Mouse (Mus musculus): ENCODE data around the gene Gm3233. TPM values are rescaled to one million over a fixed set of nuclear protein-coding genes. Genes with fewer than 3 reads are reported as not detected.
"Not testable (repeated sequence)": the region's sequence is repeated elsewhere in the genome, so short reads cannot be mapped to it uniquely, and the experiment has no call there.

Gene Gm3233
- polyA plus RNA-seq, 1 experiment from 2014 or later = not detected

GRCm38 (mm10) chr10:77771225-77771624 lies 11.7 kb upstream of the Gm3233 start, which contains the start of gene Gm3238:
Gene Gm3238 (minus strand): TSS chr10:77771325.
- not testable (repeated sequence) for H3K9ac ChIP-seq; H3K4me1 ChIP-seq; H3K9me3 ChIP-seq; H3K36me3 ChIP-seq; H3K27ac ChIP-seq; ATAC-seq (ENCODE audit: insufficient read depth, low FRiP score, low read depth); H3K4me2 ChIP-seq; H3K4me3 ChIP-seq (replicated peaks); H3K27me3 ChIP-seq (replicated peaks)
- 75% methylated on average over 1 of the region's 1 CpGs for WGBS

GRCm38 (mm10) chr10:77769727-77770126 lies 10.2 kb upstream of the Gm3233 start:
- no peaks in the 10 kb centered on the region for H3K36me3 ChIP-seq
- H3K27ac ChIP-seq = no peak overlapping the region
- H3K4me3 ChIP-seq (replicated peaks) = no peak overlapping the region
- no peaks in the 10 kb centered on the region for H3K9me3 ChIP-seq
- H3K27me3 ChIP-seq (replicated peaks) = no peaks in the 10 kb centered on the region
- WGBS = 74% methylated on average over 1 of the region's 1 CpGs
- ATAC-seq (ENCODE audit: insufficient read depth, low FRiP score, low read depth) = no peak
- no peak overlapping the region for H3K9ac ChIP-seq
- H3K4me1 ChIP-seq = no peaks in the 10 kb centered on the region
- no peak overlapping the region for H3K4me2 ChIP-seq

GRCm38 (mm10) chr10:77753448-77753847 lies 6.0 kb downstream of the Gm3233 start:
- Histone ChIP-seq H3K27ac (no peak overlapping the region), H3K36me3 (no peaks in the 10 kb centered on the region), H3K9ac (no peak overlapping the region), H3K4me3 (replicated peaks) (no peak overlapping the region), H3K4me2 (no peak overlapping the region), H3K27me3 (replicated peaks) (no peaks in the 10 kb centered on the region), H3K4me1 (no peaks in the 10 kb centered on the region), H3K9me3 (no peaks in the 10 kb centered on the region)
- no peak for ATAC-seq (ENCODE audit: insufficient read depth, low FRiP score, low read depth)

GRCm38 (mm10) chr10:77752312-77752711 lies 7.2 kb downstream of the Gm3233 start:
- H3K36me3 ChIP-seq; H3K4me1 ChIP-seq; H3K4me3 ChIP-seq (replicated peaks); H3K27me3 ChIP-seq (replicated peaks); H3K27ac ChIP-seq; ATAC-seq (ENCODE audit: insufficient read depth, low FRiP score, low read depth); H3K9me3 ChIP-seq; H3K9ac ChIP-seq; H3K4me2 ChIP-seq: not testable (repeated sequence)
- WGBS = 46% methylated on average over 3 of the region's 3 CpGs

- not testable (repeated sequence) for H3K4me1 ChIP-seq; H3K9ac ChIP-seq; ATAC-seq (ENCODE audit: insufficient read depth, low FRiP score, low read depth); H3K27me3 ChIP-seq (replicated peaks); H3K4me2 ChIP-seq; H3K27ac ChIP-seq; H3K9me3 ChIP-seq; H3K4me3 ChIP-seq (replicated peaks); H3K36me3 ChIP-seq
- 62% methylated on average over 1 of the region's 1 CpGs for WGBS
Measured at GRCm38 (mm10) chr10:77751254-77751653, 8.2 kb downstream of the Gm3233 start, which contains the start of gene Gm9736. Gene Gm9736 (minus strand): TSS chr10:77751354.

- not testable (repeated sequence) for ATAC-seq (ENCODE audit: insufficient read depth, low FRiP score, low read depth)
- WGBS = 80% methylated on average over 1 of the region's 1 CpGs
Measured at GRCm38 (mm10) chr10:77750686-77751085, 8.8 kb downstream of the Gm3233 start.

GRCm38 (mm10) chr10:77741924-77742688 lies 17.4 kb downstream of the Gm3233 start, which contains the start of gene Gm18596:
Gene Gm18596 (minus strand): TSS chr10:77742638.
- not testable (repeated sequence) for H3K9me3 ChIP-seq; H3K9ac ChIP-seq; H3K4me3 ChIP-seq (replicated peaks); H3K36me3 ChIP-seq; H3K4me2 ChIP-seq; ATAC-seq (ENCODE audit: insufficient read depth, low FRiP score, low read depth); H3K4me1 ChIP-seq; H3K27ac ChIP-seq; H3K27me3 ChIP-seq (replicated peaks)
- WGBS = 53% methylated on average over 5 of the region's 5 CpGs

More at GRCm38 (mm10) chr10:77750686-77751085, 8.8 kb downstream of the Gm3233 start:
- not testable (repeated sequence) for H3K36me3 ChIP-seq; H3K9ac ChIP-seq; H3K4me1 ChIP-seq; H3K9me3 ChIP-seq; H3K27me3 ChIP-seq (replicated peaks); H3K4me3 ChIP-seq (replicated peaks); H3K4me2 ChIP-seq; H3K27ac ChIP-seq

GRCm38 (mm10) chr10:77738929-77739328 lies 20.6 kb downstream of the Gm3233 start:
- Histone ChIP-seq H3K4me2 (no peak overlapping the region), H3K4me1 (no peaks in the 10 kb centered on the region), H3K36me3 (no peaks in the 10 kb centered on the region), H3K9me3 (no peaks in the 10 kb centered on the region), H3K27ac (no peak overlapping the region), H3K9ac (no peak overlapping the region), H3K4me3 (replicated peaks) (no peak overlapping the region), H3K27me3 (replicated peaks) (no peaks in the 10 kb centered on the region)
- ATAC-seq (ENCODE audit: insufficient read depth, low FRiP score, low read depth) = no peak
- WGBS = 85% methylated on average over 4 of the region's 4 CpGs

GRCm38 (mm10) chr10:77735928-77736327 lies 23.6 kb downstream of the Gm3233 start:
- Histone ChIP-seq H3K4me2 (no peak overlapping the region), H3K4me3 (replicated peaks) (no peak overlapping the region), H3K9ac (no peak overlapping the region), H3K27me3 (replicated peaks) (no peaks in the 10 kb centered on the region), H3K4me1 (no peaks in the 10 kb centered on the region), H3K27ac (no peak overlapping the region), H3K36me3 (no peaks in the 10 kb centered on the region), H3K9me3 (no peaks in the 10 kb centered on the region)
- 91% methylated on average over 1 of the region's 1 CpGs for WGBS
- no peak for ATAC-seq (ENCODE audit: insufficient read depth, low FRiP score, low read depth)

GRCm38 (mm10) chr10:77729241-77729640 lies 30.2 kb downstream of the Gm3233 start:
- no peak overlapping the region for H3K27ac ChIP-seq
- H3K4me3 ChIP-seq (replicated peaks) = no peak overlapping the region
- no peaks in the 10 kb centered on the region for H3K9me3 ChIP-seq
- ATAC-seq (ENCODE audit: insufficient read depth, low FRiP score, low read depth) = no peak
- no peaks in the 10 kb centered on the region for H3K36me3 ChIP-seq
- WGBS = 36% methylated on average over 4 of the region's 4 CpGs
- no peak overlapping the region for H3K4me2 ChIP-seq
- H3K27me3 ChIP-seq (replicated peaks) = no peaks in the 10 kb centered on the region
- H3K9ac ChIP-seq = no peak overlapping the region
- H3K4me1 ChIP-seq = no peaks in the 10 kb centered on the region

- H3K9me3 ChIP-seq = no peaks in the 10 kb centered on the region
- no peak for ATAC-seq (ENCODE audit: insufficient read depth, low FRiP score, low read depth)
- WGBS = 57% methylated on average over 4 of the region's 4 CpGs
- H3K36me3 ChIP-seq = no peaks in the 10 kb centered on the region
- H3K4me1 ChIP-seq = no peaks in the 10 kb centered on the region
- no peak overlapping the region for H3K4me3 ChIP-seq (replicated peaks)
- no peaks in the 10 kb centered on the region for H3K27me3 ChIP-seq (replicated peaks)
- H3K4me2 ChIP-seq = no peak overlapping the region
- H3K27ac ChIP-seq = no peak overlapping the region
- no peak overlapping the region for H3K9ac ChIP-seq
Measured at GRCm38 (mm10) chr10:77728280-77728679, 31.2 kb downstream of the Gm3233 start.

GRCm38 (mm10) chr10:77726186-77726585 lies 33.3 kb downstream of the Gm3233 start, which contains the start of gene Gm10100:
Gene Gm10100 (plus strand): TSS chr10:77726486.
- Histone ChIP-seq H3K4me1 (no peaks in the 10 kb centered on the region), H3K36me3 (no peaks in the 10 kb centered on the region), H3K27me3 (replicated peaks) (no peaks in the 10 kb centered on the region), H3K27ac (no peak within 1 kb of the TSS), H3K9me3 (no peaks in the 10 kb centered on the region), H3K4me3 (replicated peaks) (no peak within 1 kb of the TSS), H3K4me2 (no peak within 1 kb of the TSS), H3K9ac (no peak within 1 kb of the TSS)
- no peak for ATAC-seq (ENCODE audit: insufficient read depth, low FRiP score, low read depth)
- WGBS = 21% methylated on average over 3 of the region's 3 CpGs
